Mouse (Mus musculus): Measurements from ENCODE around the gene Tap1. TPM values are rescaled to one million over a fixed set of nuclear protein-coding genes. Genes with fewer than 3 reads are reported as not detected.

Tap1 gene
- polyA plus RNA-seq (2011; ENCODE audit: insufficient read depth, insufficient read length, low replicate concordance, missing spikeins) = 34.1 and 55.9 TPM in 2 replicates

- Histone ChIP-seq H3K4me1 (ENCODE audit: control insufficient read depth, insufficient read depth, low read length) (peaks cover 2% of the 10 kb centered on the region), H3K4me3 (replicated peaks; ENCODE audit: control insufficient read depth, low read depth, low read length) (peak within 1 kb of the TSS; percentile 97), H3K27ac (ENCODE audit: control insufficient read depth, insufficient read depth, low read depth, low read length, poor library complexity) (peak within 1 kb of the TSS; percentile 94)
- TF ChIP-seq POLR2A (IDR thresholded peaks at IDR 0.05; ENCODE audit: borderline replicate concordance, control insufficient read depth, low read depth, low read length) = peak; percentile 87
- TF ChIP-seq CTCF (IDR thresholded peaks at IDR 0.05; ENCODE audit: control insufficient read depth, insufficient read depth, low read length) = no peak
- WGBS = under 1% methylated on average over 46 of the region's 46 CpGs
Observed at GRCm38 (mm10) chr17:34187261-34187916, at the start of gene Tap1, which contains the start of gene Psmb9. TSS of gene Tap1 (plus strand) at chr17:34187553. TSS of gene Psmb9 (minus strand) at chr17:34187764.

- TF ChIP-seq CTCF (IDR thresholded peaks at IDR 0.05; ENCODE audit: control insufficient read depth, insufficient read depth, low read length) = no peak
- TF ChIP-seq POLR2A (IDR thresholded peaks at IDR 0.05; ENCODE audit: borderline replicate concordance, control insufficient read depth, low read depth, low read length) = no peak
- 81% methylated on average over 7 of the region's 7 CpGs for WGBS
- no peak overlapping the region for H3K4me3 ChIP-seq (replicated peaks; ENCODE audit: control insufficient read depth, low read depth, low read length)
- peaks cover 6% of the 10 kb centered on the region for H3K4me1 ChIP-seq (ENCODE audit: control insufficient read depth, insufficient read depth, low read length)
- H3K27ac ChIP-seq (ENCODE audit: control insufficient read depth, insufficient read depth, low read depth, low read length, poor library complexity) = no peak overlapping the region
Observed at GRCm38 (mm10) chr17:34137601-34138000, 49.8 kb upstream of the Tap1 start.

GRCm38 (mm10) chr17:34138655-34139054 lies 48.7 kb upstream of the Tap1 start:
- no peak overlapping the region for H3K27ac ChIP-seq (ENCODE audit: control insufficient read depth, insufficient read depth, low read depth, low read length, poor library complexity)
- TF ChIP-seq POLR2A (IDR thresholded peaks at IDR 0.05; ENCODE audit: borderline replicate concordance, control insufficient read depth, low read depth, low read length) = no peak
- TF ChIP-seq CTCF (IDR thresholded peaks at IDR 0.05; ENCODE audit: control insufficient read depth, insufficient read depth, low read length) = no peak
- H3K4me1 ChIP-seq (ENCODE audit: control insufficient read depth, insufficient read depth, low read length) = peaks cover 9% of the 10 kb centered on the region
- 95% methylated on average over 7 of the region's 7 CpGs for WGBS
- H3K4me3 ChIP-seq (replicated peaks; ENCODE audit: control insufficient read depth, low read depth, low read length) = no peak overlapping the region

GRCm38 (mm10) chr17:34139416-34139815 lies 47.9 kb upstream of the Tap1 start:
- WGBS = 78% methylated on average over 16 of the region's 16 CpGs
- Histone ChIP-seq H3K4me3 (replicated peaks; ENCODE audit: control insufficient read depth, low read depth, low read length) (no peak overlapping the region), H3K4me1 (ENCODE audit: control insufficient read depth, insufficient read depth, low read length) (peaks cover 11% of the 10 kb centered on the region), H3K27ac (ENCODE audit: control insufficient read depth, insufficient read depth, low read depth, low read length, poor library complexity) (no peak overlapping the region)
- TF ChIP-seq CTCF (IDR thresholded peaks at IDR 0.05; ENCODE audit: control insufficient read depth, insufficient read depth, low read length) (no peak), POLR2A (IDR thresholded peaks at IDR 0.05; ENCODE audit: borderline replicate concordance, control insufficient read depth, low read depth, low read length) (no peak)

- TF ChIP-seq CTCF (IDR thresholded peaks at IDR 0.05; ENCODE audit: control insufficient read depth, insufficient read depth, low read length) (no peak), POLR2A (IDR thresholded peaks at IDR 0.05; ENCODE audit: borderline replicate concordance, control insufficient read depth, low read depth, low read length) (no peak)
- WGBS = 64% methylated on average over 5 of the region's 5 CpGs
- H3K4me1 ChIP-seq (ENCODE audit: control insufficient read depth, insufficient read depth, low read length) = peaks cover 12% of the 10 kb centered on the region
- no peak overlapping the region for H3K27ac ChIP-seq (ENCODE audit: control insufficient read depth, insufficient read depth, low read depth, low read length, poor library complexity)
- no peak overlapping the region for H3K4me3 ChIP-seq (replicated peaks; ENCODE audit: control insufficient read depth, low read depth, low read length)
Observed at GRCm38 (mm10) chr17:34140240-34140639, 47.1 kb upstream of the Tap1 start.

GRCm38 (mm10) chr17:34141448-34141847 lies 45.9 kb upstream of the Tap1 start:
- H3K27ac ChIP-seq (ENCODE audit: control insufficient read depth, insufficient read depth, low read depth, low read length, poor library complexity) = no peak overlapping the region
- H3K4me3 ChIP-seq (replicated peaks; ENCODE audit: control insufficient read depth, low read depth, low read length) = no peak overlapping the region
- peaks cover 11% of the 10 kb centered on the region for H3K4me1 ChIP-seq (ENCODE audit: control insufficient read depth, insufficient read depth, low read length)
- TF ChIP-seq POLR2A (IDR thresholded peaks at IDR 0.05; ENCODE audit: borderline replicate concordance, control insufficient read depth, low read depth, low read length) = no peak
- TF ChIP-seq CTCF (IDR thresholded peaks at IDR 0.05; ENCODE audit: control insufficient read depth, insufficient read depth, low read length) = no peak
- 25% methylated on average over 4 of the region's 4 CpGs for WGBS

GRCm38 (mm10) chr17:34142456-34143010 lies 44.8 kb upstream of the Tap1 start:
- H3K4me3 ChIP-seq (replicated peaks; ENCODE audit: control insufficient read depth, low read depth, low read length) = no peak overlapping the region
- TF ChIP-seq POLR2A (IDR thresholded peaks at IDR 0.05; ENCODE audit: borderline replicate concordance, control insufficient read depth, low read depth, low read length) (no peak), CTCF (IDR thresholded peaks at IDR 0.05; ENCODE audit: control insufficient read depth, insufficient read depth, low read length) (no peak)
- peak overlapping the region; percentile 78 for H3K27ac ChIP-seq (ENCODE audit: control insufficient read depth, insufficient read depth, low read depth, low read length, poor library complexity)
- 17% methylated on average over 7 of the region's 7 CpGs for WGBS
- peaks cover 11% of the 10 kb centered on the region for H3K4me1 ChIP-seq (ENCODE audit: control insufficient read depth, insufficient read depth, low read length)

- Histone ChIP-seq H3K4me3 (replicated peaks; ENCODE audit: control insufficient read depth, low read depth, low read length) (peak within 1 kb of the TSS; percentile 50), H3K27ac (ENCODE audit: control insufficient read depth, insufficient read depth, low read depth, low read length, poor library complexity) (peak within 1 kb of the TSS; percentile 78), H3K4me1 (ENCODE audit: control insufficient read depth, insufficient read depth, low read length) (peaks cover 12% of the 10 kb centered on the region)
- WGBS = 1% methylated on average over 7 of the region's 7 CpGs
- TF ChIP-seq POLR2A (IDR thresholded peaks at IDR 0.05; ENCODE audit: borderline replicate concordance, control insufficient read depth, low read depth, low read length) (no peak), CTCF (IDR thresholded peaks at IDR 0.05; ENCODE audit: control insufficient read depth, insufficient read depth, low read length) (no peak)
Observed at GRCm38 (mm10) chr17:34143033-34143432, 44.3 kb upstream of the Tap1 start, which contains the start of gene H2-DMb2. TSS of gene H2-DMb2 (plus strand) at chr17:34143307.
